Mouse (Mus musculus): Measurements from ENCODE around the gene Hmga2. TPM values are rescaled to one million over a fixed set of nuclear protein-coding genes. Genes with fewer than 3 reads are reported as not detected.
A peak's percentile ranks its signal among the peaks of the same experiment; 100 is the strongest.

The Hmga2 gene
- polyA plus RNA-seq, 1 experiment from 2014 or later, result 160 TPM

- H3K27me3 ChIP-seq (ENCODE audit: low read depth, poor library complexity, severe bottlenecking), result no peaks in the 10 kb centered on the region
- no peak overlapping the region for H3K4me3 ChIP-seq
- 89% methylated on average over 5 of the region's 5 CpGs for WGBS
- no peaks in the 10 kb centered on the region for H3K9me3 ChIP-seq (replicated peaks)
- peaks cover 99% of the 10 kb centered on the region for H3K36me3 ChIP-seq
- peaks cover 22% of the 10 kb centered on the region for H3K4me1 ChIP-seq
- DNase-seq (ENCODE audit: low spot score), result no peak
- H3K27ac ChIP-seq, result no peak overlapping the region
Measured at GRCm38 (mm10) chr10:120461301-120461700, 15.0 kb downstream of the Hmga2 start.

GRCm38 (mm10) chr10:120458866-120459265 is 17.4 kb downstream of the Hmga2 start:
- Histone ChIP-seq H3K4me1 (peaks cover 15% of the 10 kb centered on the region), H3K36me3 (peaks cover 99% of the 10 kb centered on the region), H3K27me3 (ENCODE audit: low read depth, poor library complexity, severe bottlenecking) (no peaks in the 10 kb centered on the region), H3K9me3 (replicated peaks) (no peaks in the 10 kb centered on the region), H3K4me3 (no peak overlapping the region), H3K27ac (no peak overlapping the region)
- 95% methylated on average over 8 of the region's 8 CpGs for WGBS
- DNase-seq (ENCODE audit: low spot score), result no peak

DNA sequence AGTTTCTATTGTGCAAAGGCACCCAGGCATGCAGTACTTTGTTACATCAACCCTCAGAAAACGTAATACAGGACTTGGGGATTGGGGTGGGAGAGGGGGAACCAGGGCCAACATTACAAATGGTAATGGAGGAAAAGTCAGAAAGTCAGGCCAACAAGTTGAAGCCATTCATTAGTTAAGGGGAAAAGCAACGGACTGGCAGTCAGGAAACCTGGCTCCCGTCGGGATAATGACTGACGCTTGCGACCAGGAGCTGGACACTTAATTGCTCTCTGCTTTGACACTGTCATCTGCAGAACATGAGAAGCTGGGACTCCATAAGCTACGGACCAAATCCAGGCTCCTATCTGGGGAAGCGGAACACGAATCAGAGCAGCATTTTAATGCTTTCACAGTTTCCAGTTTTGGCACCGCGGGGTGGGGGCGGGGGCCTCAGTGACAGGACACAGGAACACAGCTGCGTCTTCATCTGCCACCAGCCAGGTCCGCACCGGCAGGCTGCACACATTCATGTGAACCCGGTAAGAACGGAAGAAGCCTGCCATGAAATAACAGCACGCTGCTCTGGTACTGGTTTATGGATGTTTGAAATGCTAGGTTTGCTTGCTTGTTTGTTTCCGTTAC is 26.5 kb downstream of the Hmga2 start:
- no peak for DNase-seq (ENCODE audit: low spot score)
- H3K9me3 ChIP-seq (replicated peaks), result no peaks in the 10 kb centered on the region
- no peaks in the 10 kb centered on the region for H3K27me3 ChIP-seq (ENCODE audit: low read depth, poor library complexity, severe bottlenecking)
- H3K36me3 ChIP-seq, result peaks cover 89% of the 10 kb centered on the region
- H3K27ac ChIP-seq, result peak overlapping the region; percentile 68
- WGBS, result 66% methylated on average over 19 of the region's 19 CpGs
- no peak overlapping the region for H3K4me3 ChIP-seq
- peaks cover 50% of the 10 kb centered on the region for H3K4me1 ChIP-seq

- H3K27ac ChIP-seq, result no peak overlapping the region
- H3K4me3 ChIP-seq, result no peak overlapping the region
- H3K27me3 ChIP-seq (ENCODE audit: low read depth, poor library complexity, severe bottlenecking), result no peaks in the 10 kb centered on the region
- peaks cover 63% of the 10 kb centered on the region for H3K4me1 ChIP-seq
- peaks cover 89% of the 10 kb centered on the region for H3K36me3 ChIP-seq
- DNase-seq (ENCODE audit: low spot score), result peak; percentile 29
- WGBS, result 96% methylated on average over 6 of the region's 6 CpGs
- no peaks in the 10 kb centered on the region for H3K9me3 ChIP-seq (replicated peaks)
Measured at GRCm38 (mm10) chr10:120446799-120447198, 29.5 kb downstream of the Hmga2 start.

DNA sequence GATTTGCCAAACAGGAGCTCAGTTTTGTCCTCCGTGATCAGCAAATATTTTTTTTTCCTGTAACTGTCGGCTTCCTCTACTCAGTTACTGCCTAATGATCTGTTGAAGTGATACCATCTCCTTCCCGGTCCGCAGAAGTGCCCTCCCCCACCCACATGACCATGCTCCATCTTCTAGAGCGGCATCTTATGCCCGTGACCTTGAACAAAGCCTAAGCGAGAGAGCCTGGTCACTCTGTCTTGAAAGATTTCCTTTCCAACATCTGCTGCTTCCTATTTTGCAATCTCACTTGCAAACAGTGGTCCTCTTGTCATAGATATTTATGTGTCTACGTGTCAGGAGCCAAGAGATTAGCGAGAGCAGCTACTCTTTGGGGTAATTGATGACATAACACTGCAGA is 30.1 kb downstream of the Hmga2 start:
- H3K27ac ChIP-seq, result no peak overlapping the region
- DNase-seq (ENCODE audit: low spot score), result peak; percentile 31
- no peaks in the 10 kb centered on the region for H3K27me3 ChIP-seq (ENCODE audit: low read depth, poor library complexity, severe bottlenecking)
- no peak overlapping the region for H3K4me3 ChIP-seq
- WGBS, result 82% methylated on average over 9 of the region's 9 CpGs
- no peaks in the 10 kb centered on the region for H3K9me3 ChIP-seq (replicated peaks)
- H3K36me3 ChIP-seq, result peaks cover 89% of the 10 kb centered on the region
- peaks cover 64% of the 10 kb centered on the region for H3K4me1 ChIP-seq

- 39% methylated on average over 9 of the region's 9 CpGs for WGBS
- Histone ChIP-seq H3K9me3 (replicated peaks) (no peaks in the 10 kb centered on the region), H3K4me1 (peaks cover 57% of the 10 kb centered on the region), H3K36me3 (peaks cover 92% of the 10 kb centered on the region), H3K27ac (no peak overlapping the region), H3K4me3 (no peak overlapping the region), H3K27me3 (ENCODE audit: low read depth, poor library complexity, severe bottlenecking) (no peaks in the 10 kb centered on the region)
- peak; percentile 34 for DNase-seq (ENCODE audit: low spot score)
Measured at GRCm38 (mm10) chr10:120444463-120445070, 31.7 kb downstream of the Hmga2 start.

GRCm38 (mm10) chr10:120443757-120444311 is 32.4 kb downstream of the Hmga2 start:
- Histone ChIP-seq H3K36me3 (peaks cover 91% of the 10 kb centered on the region), H3K4me1 (peaks cover 54% of the 10 kb centered on the region), H3K27me3 (ENCODE audit: low read depth, poor library complexity, severe bottlenecking) (no peaks in the 10 kb centered on the region), H3K27ac (peak overlapping the region; percentile 59; the same call in 1 of the 2 replicates), H3K4me3 (no peak overlapping the region), H3K9me3 (replicated peaks) (no peaks in the 10 kb centered on the region)
- 79% methylated on average over 10 of the region's 10 CpGs for WGBS
- peak; percentile 29 for DNase-seq (ENCODE audit: low spot score)

- 74% methylated on average over 11 of the region's 11 CpGs for WGBS
- Histone ChIP-seq H3K27ac (0 out of 2 replicates have a peak overlapping the region, but pooled peaks have one; percentile 10), H3K4me3 (no peak overlapping the region), H3K27me3 (ENCODE audit: low read depth, poor library complexity, severe bottlenecking) (no peaks in the 10 kb centered on the region), H3K36me3 (peaks cover 99% of the 10 kb centered on the region), H3K9me3 (replicated peaks) (no peaks in the 10 kb centered on the region), H3K4me1 (peaks cover 37% of the 10 kb centered on the region)
- DNase-seq (ENCODE audit: low spot score), result no peak
Measured at GRCm38 (mm10) chr10:120441254-120441653, 35.0 kb downstream of the Hmga2 start.

GRCm38 (mm10) chr10:120434433-120434832 is 41.8 kb downstream of the Hmga2 start:
- Histone ChIP-seq H3K4me3 (no peak overlapping the region), H3K9me3 (replicated peaks) (no peaks in the 10 kb centered on the region), H3K4me1 (peaks cover 66% of the 10 kb centered on the region), H3K27ac (no peak overlapping the region), H3K27me3 (ENCODE audit: low read depth, poor library complexity, severe bottlenecking) (no peaks in the 10 kb centered on the region), H3K36me3 (peaks cover 88% of the 10 kb centered on the region)
- DNase-seq (ENCODE audit: low spot score), result no peak
- WGBS, result 36% methylated on average over 7 of the region's 7 CpGs

DNA sequence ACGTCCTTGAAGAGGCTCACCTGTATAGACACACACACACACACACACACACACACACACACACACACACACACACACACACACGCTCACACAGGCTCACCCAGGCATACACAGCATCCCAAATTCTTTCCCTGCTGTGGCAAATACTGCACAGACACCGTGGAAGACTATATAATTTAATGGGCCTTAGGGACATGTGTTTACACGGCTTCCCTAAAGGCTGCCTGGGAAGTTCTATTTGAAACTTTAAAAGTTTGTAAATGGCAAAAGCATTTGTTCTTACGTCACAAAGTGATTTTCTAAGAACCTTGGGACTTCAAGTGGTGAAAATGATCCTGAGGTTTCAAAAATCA is 42.8 kb downstream of the Hmga2 start:
- H3K27ac ChIP-seq, result peak overlapping the region; percentile 75; the same call in 1 of the 2 replicates
- peaks cover 88% of the 10 kb centered on the region for H3K36me3 ChIP-seq
- DNase-seq (ENCODE audit: low spot score), result no peak
- H3K9me3 ChIP-seq (replicated peaks), result no peaks in the 10 kb centered on the region
- H3K27me3 ChIP-seq (ENCODE audit: low read depth, poor library complexity, severe bottlenecking), result no peaks in the 10 kb centered on the region
- peaks cover 69% of the 10 kb centered on the region for H3K4me1 ChIP-seq
- no peak overlapping the region for H3K4me3 ChIP-seq
- 22% methylated on average over 5 of the region's 5 CpGs for WGBS

GRCm38 (mm10) chr10:120432731-120433462 is 43.4 kb downstream of the Hmga2 start:
- Histone ChIP-seq H3K27me3 (ENCODE audit: low read depth, poor library complexity, severe bottlenecking) (no peaks in the 10 kb centered on the region), H3K36me3 (peaks cover 88% of the 10 kb centered on the region), H3K4me1 (peaks cover 75% of the 10 kb centered on the region), H3K4me3 (no peak overlapping the region), H3K9me3 (replicated peaks) (no peaks in the 10 kb centered on the region), H3K27ac (peak overlapping the region; percentile 75)
- 42% methylated on average over 9 of the region's 9 CpGs for WGBS
- DNase-seq (ENCODE audit: low spot score), result peak; percentile 71

- Histone ChIP-seq H3K4me3 (no peak overlapping the region), H3K4me1 (peaks cover 83% of the 10 kb centered on the region), H3K27ac (peak overlapping the region; percentile 75), H3K9me3 (replicated peaks) (no peaks in the 10 kb centered on the region), H3K36me3 (peaks cover 88% of the 10 kb centered on the region), H3K27me3 (ENCODE audit: low read depth, poor library complexity, severe bottlenecking) (no peaks in the 10 kb centered on the region)
- DNase-seq (ENCODE audit: low spot score), result no peak
- 73% methylated on average over 9 of the region's 9 CpGs for WGBS
Measured at GRCm38 (mm10) chr10:120432081-120432480, 44.2 kb downstream of the Hmga2 start.

GRCm38 (mm10) chr10:120431435-120431834 is 44.8 kb downstream of the Hmga2 start:
- Histone ChIP-seq H3K4me1 (peaks cover 83% of the 10 kb centered on the region), H3K4me3 (no peak overlapping the region), H3K36me3 (peaks cover 88% of the 10 kb centered on the region), H3K9me3 (replicated peaks) (no peaks in the 10 kb centered on the region), H3K27me3 (ENCODE audit: low read depth, poor library complexity, severe bottlenecking) (no peaks in the 10 kb centered on the region), H3K27ac (no peak overlapping the region)
- 89% methylated on average over 2 of the region's 2 CpGs for WGBS
- no peak for DNase-seq (ENCODE audit: low spot score)

Measured in limb, embryonic 10.5 days (tissue).